Mouse (Mus musculus): ENCODE measurements around the gene Magoh.

Gene Magoh

DNA sequence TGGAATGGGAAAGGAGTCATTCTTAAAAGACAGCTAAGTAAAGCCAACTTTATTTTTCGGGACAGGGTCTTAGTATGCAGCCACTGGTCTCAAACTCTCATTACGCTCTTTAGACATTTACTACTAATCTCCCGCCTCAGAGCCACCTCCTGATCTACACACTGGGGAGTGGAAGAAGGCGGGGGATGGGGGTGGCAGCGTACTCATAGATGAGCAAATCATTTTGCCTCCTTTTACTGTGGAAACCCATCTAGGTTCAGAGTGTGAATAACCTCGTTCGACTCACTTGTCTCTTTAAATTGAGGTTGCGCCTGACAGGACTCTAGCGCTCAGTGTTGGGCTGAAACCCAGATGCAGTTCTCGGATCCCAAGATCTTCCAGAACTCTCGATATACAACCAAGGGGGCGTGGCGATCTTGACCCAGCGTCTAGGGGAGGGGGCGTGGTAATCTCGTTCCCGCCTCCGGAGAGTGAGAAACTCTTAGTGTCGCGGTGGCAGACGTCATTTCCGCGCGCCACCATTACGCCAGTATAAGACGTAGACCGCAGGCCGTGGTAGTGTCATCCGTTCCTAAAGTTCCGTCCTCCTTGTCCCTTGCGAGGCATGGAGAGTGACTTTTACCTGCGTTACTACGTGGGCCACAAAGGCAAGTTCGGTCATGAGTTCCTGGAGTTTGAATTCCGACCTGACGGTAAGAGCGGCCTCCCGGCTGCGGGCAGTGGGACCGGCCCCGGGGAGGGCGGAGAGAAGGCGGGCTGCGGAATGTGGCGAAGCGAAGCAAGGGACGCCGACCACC lies at the start of gene Magoh:
Gene Magoh (plus strand): TSS at position 502 of the 797 bp plus-strand sequence.
- DNase-seq (ENCODE audit: extremely low spot score) = peak; percentile 95

- DNase-seq (ENCODE audit: extremely low spot score) = no peak
Observed at GRCm38 (mm10) chr4:107830189-107830588, 49.4 kb upstream of the Magoh start.

- DNase-seq (ENCODE audit: extremely low spot score) = peak; percentile 22
Observed at GRCm38 (mm10) chr4:107830821-107831221, 48.7 kb upstream of the Magoh start.

- no peak for DNase-seq (ENCODE audit: extremely low spot score)
Observed at GRCm38 (mm10) chr4:107831678-107832077, 47.9 kb upstream of the Magoh start.

GRCm38 (mm10) chr4:107833525-107833924 lies 46.0 kb upstream of the Magoh start:
- DNase-seq (ENCODE audit: extremely low spot score) = no peak

- DNase-seq (ENCODE audit: extremely low spot score) = peak; percentile 31
Observed at GRCm38 (mm10) chr4:107834643-107835314, 44.8 kb upstream of the Magoh start.

GRCm38 (mm10) chr4:107835508-107835909 lies 44.0 kb upstream of the Magoh start:
- peak; percentile 40 for DNase-seq (ENCODE audit: extremely low spot score)

- DNase-seq (ENCODE audit: extremely low spot score) = no peak
Observed at GRCm38 (mm10) chr4:107836758-107837157, 42.8 kb upstream of the Magoh start.

DNA sequence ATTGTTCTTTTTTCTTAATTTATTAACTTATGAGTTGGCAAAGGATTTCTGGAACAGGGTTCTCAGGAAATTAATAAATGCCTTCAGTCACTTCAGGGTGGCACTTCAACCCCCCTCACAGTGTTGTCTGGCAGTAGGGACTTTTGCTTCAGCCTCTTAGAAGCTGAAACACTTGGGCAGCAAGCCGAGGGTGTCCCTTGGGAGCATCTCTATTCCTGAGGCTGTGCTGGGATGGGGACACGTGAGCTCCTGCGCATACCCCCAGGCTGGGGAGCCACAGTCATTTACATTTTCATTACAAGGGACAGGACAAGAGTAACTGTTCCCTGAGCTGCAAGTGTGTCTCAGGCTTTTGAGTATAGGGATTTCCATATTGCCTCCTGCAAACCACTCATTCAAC lies 41.6 kb upstream of the Magoh start:
- DNase-seq (ENCODE audit: extremely low spot score) = no peak

- DNase-seq (ENCODE audit: extremely low spot score) = no peak
Observed at GRCm38 (mm10) chr4:107843687-107844086, 35.9 kb upstream of the Magoh start.

- DNase-seq (ENCODE audit: extremely low spot score) = peak; percentile 82
Observed at GRCm38 (mm10) chr4:107844971-107845370, 34.6 kb upstream of the Magoh start.

- DNase-seq (ENCODE audit: extremely low spot score) = no peak
Observed at GRCm38 (mm10) chr4:107846795-107847194, 32.8 kb upstream of the Magoh start.

DNA sequence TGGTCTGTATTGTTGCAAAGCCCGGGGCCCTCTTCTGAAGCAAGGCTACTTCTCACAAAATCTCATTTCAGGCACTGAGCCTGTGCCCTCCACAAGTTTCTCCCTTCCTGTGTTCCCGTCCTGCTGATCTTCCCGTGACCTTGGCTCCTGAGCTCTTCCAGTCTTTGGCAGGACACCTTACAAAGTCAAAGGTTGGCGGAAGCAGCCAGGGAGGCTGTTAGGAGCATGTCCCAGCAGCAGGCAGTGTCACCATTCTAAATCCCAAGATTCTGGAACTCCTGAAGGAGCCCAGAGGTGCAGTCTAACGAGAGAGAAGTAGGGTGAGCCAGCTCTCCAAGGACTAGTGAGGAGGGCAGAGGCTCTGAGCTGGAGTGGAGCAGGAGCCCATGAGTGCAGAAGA lies 31.0 kb upstream of the Magoh start:
- no peak for DNase-seq (ENCODE audit: extremely low spot score)

- no peak for DNase-seq (ENCODE audit: extremely low spot score)
Observed at GRCm38 (mm10) chr4:107849621-107850020, 29.9 kb upstream of the Magoh start.

- DNase-seq (ENCODE audit: extremely low spot score) = no peak
Observed at GRCm38 (mm10) chr4:107850091-107850490, 29.5 kb upstream of the Magoh start.

- no peak for DNase-seq (ENCODE audit: extremely low spot score)
Observed at GRCm38 (mm10) chr4:107853333-107853732, 26.2 kb upstream of the Magoh start.

GRCm38 (mm10) chr4:107853836-107854235 lies 25.7 kb upstream of the Magoh start:
- no peak for DNase-seq (ENCODE audit: extremely low spot score)

DNA sequence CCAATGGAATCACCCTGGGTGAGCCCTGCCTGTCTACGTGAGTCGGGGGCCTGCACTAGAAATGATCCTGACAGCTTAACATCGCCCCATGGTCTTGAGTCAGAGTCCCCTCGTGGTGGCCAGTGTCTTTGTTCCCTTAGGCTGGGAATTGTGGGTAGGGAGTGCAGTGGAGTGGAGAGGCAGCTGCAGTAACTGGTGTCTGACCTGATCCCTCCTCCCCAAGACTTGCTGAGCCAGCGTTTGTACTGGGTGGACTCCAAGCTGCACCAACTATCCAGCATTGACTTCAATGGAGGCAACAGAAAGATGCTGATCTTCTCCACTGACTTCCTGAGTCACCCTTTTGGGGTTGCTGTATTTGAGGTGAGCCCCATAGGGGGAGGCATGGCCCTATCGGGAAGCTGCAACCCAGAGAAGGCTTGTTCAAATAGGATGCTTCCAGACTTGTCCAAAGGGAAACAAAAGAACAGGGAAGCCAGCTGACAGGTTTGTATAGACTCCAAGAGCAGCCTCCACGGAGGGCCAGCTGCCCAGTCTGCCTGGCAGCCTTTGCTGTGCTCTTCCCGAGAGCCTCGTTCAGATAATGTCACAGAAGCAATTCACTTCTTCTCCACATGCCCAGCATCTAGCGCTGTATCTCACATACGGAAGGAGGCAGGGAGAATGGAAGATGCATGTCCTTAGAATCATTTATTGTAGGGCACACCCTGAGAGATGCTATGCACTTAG lies 22.4 kb upstream of the Magoh start:
- no peak for DNase-seq (ENCODE audit: extremely low spot score)

GRCm38 (mm10) chr4:107858995-107859394 lies 20.6 kb upstream of the Magoh start:
- no peak for DNase-seq (ENCODE audit: extremely low spot score)

- DNase-seq (ENCODE audit: extremely low spot score) = no peak
Observed at GRCm38 (mm10) chr4:107864866-107865265, 14.7 kb upstream of the Magoh start.

- no peak for DNase-seq (ENCODE audit: extremely low spot score)
Observed at GRCm38 (mm10) chr4:107881631-107882030, 2.1 kb downstream of the Magoh start.

DNA sequence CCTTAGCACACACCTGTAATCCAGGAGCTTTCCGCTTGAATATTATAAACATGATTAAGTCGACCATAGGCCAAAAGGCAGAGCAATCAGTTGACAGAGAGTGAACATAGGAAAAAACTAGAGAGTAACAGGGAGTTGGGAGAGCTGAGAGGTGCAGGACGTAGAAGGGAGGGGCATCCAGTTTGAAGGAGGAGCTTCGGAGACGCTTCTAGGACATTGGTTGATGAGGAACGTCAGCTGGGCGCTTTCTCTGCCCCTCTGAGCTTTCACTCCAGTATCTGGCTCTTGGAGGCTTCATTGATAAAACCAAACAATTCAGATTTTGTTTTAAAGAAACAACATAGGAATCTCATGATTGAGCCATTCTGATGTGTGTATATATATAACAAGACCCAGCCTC lies 6.8 kb downstream of the Magoh start:
- DNase-seq (ENCODE audit: extremely low spot score) = no peak

DNA sequence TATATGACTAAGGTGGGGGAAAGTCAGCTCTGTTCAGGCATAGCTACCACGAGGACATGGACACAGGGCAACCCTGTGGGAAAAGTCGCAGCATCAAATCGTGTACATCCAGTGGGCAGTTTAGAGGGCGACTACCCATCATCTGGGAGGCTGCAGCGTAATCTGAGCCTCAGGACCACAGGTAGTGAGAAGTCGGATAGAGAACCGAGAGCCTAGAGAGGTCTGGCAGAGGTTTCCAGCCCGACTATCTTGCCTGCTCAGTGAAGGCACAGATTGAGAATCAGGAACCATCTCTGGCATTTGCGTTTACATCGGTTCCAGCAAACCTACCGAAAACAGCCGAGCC lies 9.8 kb downstream of the Magoh start:
- DNase-seq (ENCODE audit: extremely low spot score) = no peak

Data from embryo, embryonic 9.5 days (tissue).